Mouse (Mus musculus) MEL (cell line): ENCODE results near the gene Pard6a.

Experiments
- BHLHE40 ChIP-seq: IDR thresholded peaks from 2 replicates; pipeline ENCODE4 v1.6.1; 2012; ENCODE audit warnings: low read depth, mild to moderate bottlenecking, inconsistent platforms, low read length, improper control_type of control experiment, borderline replicate concordance
- CTCF ChIP-seq, 3 experiments: IDR thresholded peaks in 2 of 3; conservative IDR thresholded peaks in 1 of 3; 2 replicates each; pipeline ENCODE4 v1.5.1; 2011 to 2012; ENCODE audit warnings: low read length in 3 of 3, low read depth in 2 of 3, mild to moderate bottlenecking in 2 of 3, improper control_type of control experiment in 1 of 3, inconsistent platforms in 1 of 3, mixed read lengths in 1 of 3, moderate library complexity in 1 of 3; ENCODE audit not compliant: control insufficient read depth in 1 of 3, insufficient read depth in 1 of 3, poor library complexity in 1 of 3, severe bottlenecking in 1 of 3
- POLR2A ChIP-seq, 2 experiments: IDR thresholded peaks; 2 replicates each; pipeline ENCODE4 v1.6.1; 2011 to 2012; ENCODE audit warnings: low read length in 2 of 2, mild to moderate bottlenecking in 2 of 2, control low read depth in 1 of 2, improper control_type of control experiment in 1 of 2, low read depth in 1 of 2, moderate library complexity in 1 of 2; ENCODE audit not compliant: control insufficient read depth in 1 of 2, insufficient read depth in 1 of 2, poor library complexity in 1 of 2
- RAD21 ChIP-seq: IDR thresholded peaks from 2 replicates; pipeline ENCODE4 v1.6.1; 2011; ENCODE audit warnings: mild to moderate bottlenecking, low read depth, low read length, improper control_type of control experiment
- SIN3A ChIP-seq: IDR thresholded peaks from 2 replicates; pipeline ENCODE4 v1.6.1; 2012; ENCODE audit warnings: low read length, improper control_type of control experiment, inconsistent platforms
- USF2 ChIP-seq, 2 experiments: IDR thresholded peaks; 2 replicates each; pipeline ENCODE4 v1.6.1; 2011 to 2012; ENCODE audit warnings: improper control_type of control experiment in 2 of 2, low read length in 2 of 2, borderline replicate concordance in 1 of 2, inconsistent platforms in 1 of 2, low read depth in 1 of 2, mild to moderate bottlenecking in 1 of 2; ENCODE audit not compliant: insufficient read depth in 1 of 2

DNA sequence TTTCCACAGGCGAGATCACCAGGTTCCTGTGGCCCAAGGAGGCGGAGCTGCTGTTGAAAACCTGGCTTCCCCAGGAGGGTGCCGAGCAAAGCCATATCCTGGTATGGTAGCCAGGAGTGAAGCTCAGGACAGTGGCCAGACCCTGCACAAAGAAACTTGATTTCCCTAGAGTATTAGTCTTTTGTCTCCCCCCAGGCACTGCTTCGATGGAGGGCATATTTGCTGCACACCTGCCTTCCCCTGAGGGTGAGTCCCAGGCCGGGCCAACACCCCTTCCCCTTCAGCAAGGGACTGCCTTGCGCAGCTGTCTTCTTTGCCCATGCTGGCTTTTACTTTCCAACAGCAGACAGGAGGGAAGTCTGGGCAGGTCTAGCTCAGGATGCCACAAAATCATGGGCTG, 14.4 kb upstream of the Pard6a start:
- TF ChIP-seq CTCF (IDR thresholded peaks at IDR 0.05 in 2 of 3, conservative IDR thresholded peaks at IDR 0.05 in 1 of 3; ENCODE audit: control insufficient read depth in 1 of 3, insufficient read depth in 1 of 3, low read depth in 2 of 3, low read length in 3 of 3, poor library complexity in 1 of 3, severe bottlenecking in 1 of 3) (no peak), RAD21 (no peak), USF2 (IDR thresholded peaks at IDR 0.05; ENCODE audit: borderline replicate concordance in 1 of 2, insufficient read depth in 1 of 2, low read depth in 1 of 2, low read length in 2 of 2) (no peak), POLR2A (IDR thresholded peaks at IDR 0.05; ENCODE audit: control insufficient read depth in 1 of 2, insufficient read depth in 1 of 2, low read depth in 1 of 2, low read length in 2 of 2, poor library complexity in 1 of 2) (no peak), SIN3A (no peak), BHLHE40 (no peak)
